Comparison of ENCODE assay signal across 8 mouse cellular contexts in genomic region chr13:21221656-21222462, GRCm38 (mm10). TPM values are rescaled to one million over a fixed set of nuclear protein-coding genes. Genes with fewer than 3 reads are reported as not detected.
A peak's percentile ranks its signal among the peaks of the same experiment; 100 is the strongest.
DNase-seq lines count a peak whose midpoint lies in the region; ATAC-seq and TF ChIP-seq lines count a peak whose summit lies in the region.

No protein-coding gene starts in this region.

- peak overlapping the region; percentile 69 for H3K4me2 ChIP-seq in intestine, embryonic 14.5 days (ENCODE audit: low read length)

- H3K4me1 ChIP-seq in thymus, adult 2 months (replicated peaks; ENCODE audit: control insufficient read depth, insufficient read depth, low read length): peaks cover 11% of the 10 kb centered on the region
- no peaks in the 10 kb centered on the region for H3K4me1 ChIP-seq in intestine, embryonic 14.5 days (replicated peaks; ENCODE audit: control insufficient read depth, insufficient read depth, low read length)

- H3K27me3 ChIP-seq in thymus, adult 2 months (ENCODE audit: control insufficient read depth, insufficient read depth, low read length): no peaks in the 10 kb centered on the region
- no peaks in the 10 kb centered on the region for H3K27me3 ChIP-seq in intestine, embryonic 14.5 days (replicated peaks; ENCODE audit: control insufficient read depth, insufficient read depth, low read length)

- TF ChIP-seq POLR2A in thymus, adult 2 months (IDR thresholded peaks at IDR 0.05; ENCODE audit: control insufficient read depth, extremely low read depth, insufficient read depth, low read length, poor library complexity): no peak

- DNase-seq in cerebellum, postnatal 14 days: peak; percentile 25 to 31
- no peak for DNase-seq in cerebellum, postnatal 4 days (ENCODE audit: low spot score in 2 of 2)
- DNase-seq in thymus, adult 2 months: no peak
- no peak for DNase-seq in thymus, postnatal 4 days
- DNase-seq in intestine, embryonic 14.5 days (ENCODE audit: low spot score): peak; percentile 64
- DNase-seq in ovary, postnatal 10 days (ENCODE audit: low spot score): no peak
- DNase-seq in cerebellum, postnatal 36 days: no peak

- TF ChIP-seq CTCF in thymus, adult 2 months (IDR thresholded peaks at IDR 0.05; ENCODE audit: borderline replicate concordance, control insufficient read depth, extremely low read depth, insufficient read depth, low read length, poor library complexity): no peak

- H3K4me3 ChIP-seq in thymus, adult 2 months (ENCODE audit: control insufficient read depth, insufficient read depth, low read length): peak overlapping the region; percentile 42
- H3K4me3 ChIP-seq in intestine, embryonic 14.5 days (ENCODE audit: low read depth, low read length): peak overlapping the region; percentile 48

- WGBS in thymus, adult 2 months: 30% methylated on average over 20 of the region's 20 CpGs
- 2% methylated on average over 20 of the region's 20 CpGs for WGBS in intestine, embryonic 14.5 days

- H3K9me3 ChIP-seq in intestine, embryonic 14.5 days (ENCODE audit: control insufficient read depth, low read length): no peaks in the 10 kb centered on the region

- H3K36me3 ChIP-seq in thymus, adult 2 months (ENCODE audit: control insufficient read depth, insufficient read depth, low read length): no peaks in the 10 kb centered on the region
- H3K36me3 ChIP-seq in intestine, embryonic 14.5 days (ENCODE audit: control insufficient read depth, insufficient read depth, low read length): no peaks in the 10 kb centered on the region

- peak overlapping the region; percentile 45 for H3K9ac ChIP-seq in intestine, embryonic 14.5 days (ENCODE audit: low read length)

- no peak overlapping the region for H3K27ac ChIP-seq in thymus, adult 2 months (ENCODE audit: control insufficient read depth, insufficient read depth, low read length)
- no peak overlapping the region for H3K27ac ChIP-seq in intestine, embryonic 14.5 days (ENCODE audit: low read depth)

- ATAC-seq in intestine, embryonic 14.5 days (replicated peaks; ENCODE audit: low FRiP score, low TSS enrichment, low read depth): peak; percentile 84; the same call in 1 of the 2 replicates
- ATAC-seq in monocyte, adult 5-6 weeks (replicated peaks; ENCODE audit: insufficient number of reproducible peaks, low FRiP score, low TSS enrichment, poor library complexity, severe bottlenecking): peak; percentile 37; the same call in 1 of the 2 replicates

RNA-seq across cellular contexts. Expression of gene Trim27, which starts 42.6 kb away (rescaled TPM):
- 131 and 200 TPM in 2 replicates for polyA plus RNA-seq in thymus, adult 2 months (2012; rRNA removed)
- 167 and 169 TPM in 2 replicates for polyA plus RNA-seq in intestine, embryonic 14.5 days (2014; fragmentation: Nextera tagmentation; extraction: Ambion mirVana)
- total RNA-seq in monocyte, adult 5-6 weeks (2017): 81.0 to 103 TPM (median 88.2 TPM) in 3 replicates

Comparison
In these comparisons a context has a peak if more than half of its experiments do, and no peak if none do; other contexts are left out.
1. DNase-seq: peak in cerebellum, postnatal 14 days (2 of 2) and intestine, embryonic 14.5 days (single experiment); none in cerebellum, postnatal 4 days (0 of 2), thymus, adult 2 months (single experiment), thymus, postnatal 4 days (single experiment), ovary, postnatal 10 days (single experiment) and cerebellum, postnatal 36 days (0 of 2).